In the genomic region with DNA sequence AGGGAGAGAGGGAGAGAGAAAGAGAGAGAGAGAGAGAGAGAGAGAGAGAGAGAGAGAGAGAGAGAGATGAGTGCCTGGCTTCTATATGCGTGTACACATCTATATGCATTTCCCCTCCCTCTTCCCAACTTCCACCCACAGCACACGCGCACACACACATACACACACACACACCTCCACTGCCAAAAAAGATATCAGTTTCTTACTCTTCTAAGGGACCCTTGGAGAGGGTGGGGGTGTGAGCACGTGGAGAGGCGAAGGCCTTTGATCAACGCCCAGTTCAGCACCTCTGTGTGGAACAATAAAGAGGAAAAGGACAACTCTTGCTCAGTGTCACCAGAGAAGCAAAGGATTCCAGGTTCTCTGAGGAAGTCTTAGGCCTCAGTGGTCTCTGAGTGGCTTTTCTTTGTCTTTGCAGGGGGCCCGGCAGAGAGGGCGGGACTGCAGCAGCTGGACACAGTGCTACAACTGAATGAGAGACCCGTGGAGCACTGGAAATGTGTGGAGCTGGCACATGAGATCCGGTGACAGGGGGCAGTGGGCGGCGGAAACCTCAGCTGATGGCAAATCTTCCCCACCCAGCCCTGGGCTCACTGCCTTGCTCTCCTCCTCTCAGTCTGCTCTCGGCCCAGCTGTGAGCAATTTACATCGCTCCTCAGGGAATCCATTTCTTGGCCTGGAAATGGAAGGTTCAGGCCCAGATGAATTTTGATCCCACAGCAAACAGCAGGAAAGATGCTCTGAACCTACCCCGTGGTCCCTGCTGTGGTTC, we compare ENCODE assay signal across 9 mouse cellular contexts.
A peak's percentile ranks its signal among the peaks of the same experiment; 100 is the strongest.
DNase-seq lines count a peak whose midpoint lies in the region; ATAC-seq lines count a peak whose summit lies in the region.
"Had no signal": no experiment of that assay in that cellular context is flagged by ENCODE, and none has a peak within 500 bp of the region (broad histone marks: within the 10 kb centered on the region; RNA-seq: fewer than 3 reads in every experiment).

No protein-coding gene starts in this region.

- H3K4me2 ChIP-seq in heart, embryonic 16.5 days (ENCODE audit: low read depth, low read length) = peak overlapping the region; percentile 16; the same call in 1 of the 2 replicates
- no peak overlapping the region for H3K4me2 ChIP-seq in midbrain, embryonic 15.5 days

- peak; percentile 75 to 78 for DNase-seq in heart, adult 9 months (ENCODE audit: low spot score in 2 of 2)
- DNase-seq in heart, postnatal 25 days (ENCODE audit: low spot score) = no peak
- peak; percentile 83 for DNase-seq in embryonic facial prominence, embryonic 10.5 days (ENCODE audit: low spot score)
- DNase-seq in spleen, postnatal 10 days (ENCODE audit: low spot score in 2 of 2) = no peak
- DNase-seq in urinary bladder, adult 18-20 months (ENCODE audit: low spot score in 2 of 2) = no peak
- DNase-seq in left cerebral cortex, adult 9 months (ENCODE audit: low spot score in 2 of 2) = no peak

- ATAC-seq in heart, embryonic 16.5 days (replicated peaks; ENCODE audit: extremely low read depth, insufficient read depth, low FRiP score) = 0 out of 2 replicates have a peak, but pooled peaks have one; percentile 21
- ATAC-seq in midbrain, embryonic 15.5 days (replicated peaks) = peak; percentile 26; the same call in 1 of the 2 replicates
- ATAC-seq: inflammation-experienced regulatory T-cells, adult 6 months had no signal

- WGBS in embryonic facial prominence, embryonic 10.5 days = 32% methylated on average over 15 of the region's 15 CpGs
- 56% methylated on average over 15 of the region's 15 CpGs for WGBS in heart, embryonic 16.5 days
- WGBS in midbrain, embryonic 15.5 days = 29% methylated on average over 15 of the region's 15 CpGs

- intact Hi-C loops in heart, postnatal 25 days (cut with DNase I) = loop anchor here (5.0 kb wide), 1 partner anchor 72 kb away; no protein-coding TSS in a partner anchor

- H3K9ac ChIP-seq in heart, embryonic 16.5 days (ENCODE audit: low read length) = peak overlapping the region; percentile 38; the same call in 1 of the 2 replicates
- no peak overlapping the region for H3K9ac ChIP-seq in midbrain, embryonic 15.5 days

- peak overlapping the region; percentile 89 for H3K27ac ChIP-seq in embryonic facial prominence, embryonic 10.5 days (replicated peaks)
- H3K27ac ChIP-seq in heart, embryonic 16.5 days (ENCODE audit: low read length) = peak overlapping the region; percentile 62
- H3K27ac ChIP-seq in midbrain, embryonic 15.5 days = peak overlapping the region; percentile 56

- peaks cover 3% of the 10 kb centered on the region; the same call in 1 of the 2 replicates for H3K36me3 ChIP-seq in embryonic facial prominence, embryonic 10.5 days (replicated peaks)
- H3K36me3 ChIP-seq in heart, embryonic 16.5 days (ENCODE audit: control insufficient read depth, insufficient read depth) = no peaks in the 10 kb centered on the region; the same call in 1 of the 2 replicates
- H3K36me3 ChIP-seq in midbrain, embryonic 15.5 days (replicated peaks) = no peaks in the 10 kb centered on the region

- H3K27me3 ChIP-seq in embryonic facial prominence, embryonic 10.5 days (replicated peaks; ENCODE audit: low read depth, poor library complexity, severe bottlenecking) = no peaks in the 10 kb centered on the region
- H3K27me3 ChIP-seq in heart, embryonic 16.5 days (ENCODE audit: control insufficient read depth, insufficient read depth, low read length) = peaks cover 10% of the 10 kb centered on the region
- H3K27me3 ChIP-seq in midbrain, embryonic 15.5 days (replicated peaks) = no peaks in the 10 kb centered on the region

- H3K4me3 ChIP-seq in embryonic facial prominence, embryonic 10.5 days = peak overlapping the region; percentile 16; the same call in 1 of the 2 replicates
- no peak overlapping the region for H3K4me3 ChIP-seq in heart, embryonic 16.5 days (ENCODE audit: low read length)
- H3K4me3 ChIP-seq in midbrain, embryonic 15.5 days = no peak overlapping the region

- H3K9me3 ChIP-seq in embryonic facial prominence, embryonic 10.5 days = no peaks in the 10 kb centered on the region
- no peaks in the 10 kb centered on the region for H3K9me3 ChIP-seq in heart, embryonic 16.5 days (replicated peaks; ENCODE audit: control insufficient read depth, low read length)
- H3K9me3 ChIP-seq in midbrain, embryonic 15.5 days = no peaks in the 10 kb centered on the region

- H3K4me1 ChIP-seq in embryonic facial prominence, embryonic 10.5 days = peaks cover 90% of the 10 kb centered on the region
- H3K4me1 ChIP-seq in heart, embryonic 16.5 days (ENCODE audit: control insufficient read depth, insufficient read depth, low read length) = peaks cover 27% of the 10 kb centered on the region
- peaks cover 20% of the 10 kb centered on the region for H3K4me1 ChIP-seq in midbrain, embryonic 15.5 days

Comparison
In these comparisons a context has a peak if more than half of its experiments do, and no peak if none do; other contexts are left out.
1. DNase-seq: peak in heart, adult 9 months (2 of 2) and embryonic facial prominence, embryonic 10.5 days (single experiment); none in heart, postnatal 25 days (single experiment), spleen, postnatal 10 days (0 of 2), urinary bladder, adult 18-20 months (0 of 2) and left cerebral cortex, adult 9 months (0 of 2).
2. Peak in every context shown above with its lines, with median percentiles within 50 percentile points of each other: H3K27ac ChIP-seq.